Mouse (Mus musculus): Measurements from ENCODE around the gene Hist3h2a.

DNA sequence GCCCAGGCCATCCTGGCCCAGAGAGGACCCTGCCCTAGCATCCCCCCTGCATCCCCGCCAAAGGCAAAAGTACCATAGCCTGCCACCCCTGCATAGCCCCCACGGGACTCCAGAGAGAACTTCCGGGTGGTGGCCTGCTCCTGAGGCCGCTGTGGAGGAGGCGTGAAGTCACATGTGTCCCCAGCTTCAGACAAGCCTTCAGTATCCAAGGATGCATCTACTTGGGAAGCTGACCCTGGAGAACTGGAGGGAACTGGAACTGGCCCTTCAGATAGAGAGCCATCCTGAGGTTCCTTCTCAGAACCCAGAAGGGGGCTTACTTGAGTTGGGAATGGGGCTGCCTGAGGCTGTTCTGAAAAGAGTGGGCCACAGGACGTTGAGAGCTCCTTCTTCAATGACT is 45.3 kb downstream of the Hist3h2a start:
- TF ChIP-seq CEBPB (IDR thresholded peaks at IDR 0.05; ENCODE audit: insufficient read depth, poor library complexity, severe bottlenecking) (no peak), TCF12 (IDR thresholded peaks at IDR 0.05; ENCODE audit: insufficient read depth, poor library complexity, severe bottlenecking) (no peak), MAX (IDR thresholded peaks at IDR 0.05; ENCODE audit: low read depth) (no peak), POLR2A (IDR thresholded peaks at IDR 0.05; ENCODE audit: insufficient read length, low read depth) (no peak), SRF (IDR thresholded peaks at IDR 0.05; ENCODE audit: control insufficient read depth, insufficient read length, low read depth) (no peak), MYOG (IDR thresholded peaks at IDR 0.05; ENCODE audit: control insufficient read depth in 1 of 3, insufficient read depth in 1 of 3, insufficient read length in 2 of 3, low read depth in 2 of 3) (no peak), POLR2AphosphoS2 (IDR thresholded peaks at IDR 0.05; ENCODE audit: insufficient read length, low read depth) (no peak), USF1 (IDR thresholded peaks at IDR 0.05; ENCODE audit: low read depth) (no peak), MYOD1 (IDR thresholded peaks at IDR 0.05; ENCODE audit: control insufficient read depth in 1 of 3, insufficient read length in 2 of 3, low read depth in 2 of 3) (no peak)

All from myocyte (in vitro differentiated cells).